Mouse (Mus musculus) heart, embryonic 13.5 days (tissue): ENCODE measurements around the gene Il1rap. TPM values are rescaled to one million over a fixed set of nuclear protein-coding genes. Genes with fewer than 3 reads are reported as not detected.

Experiments used
- ATAC-seq: fragments of 200-750 bp; cut with Nextera tagmentation; 2 replicates; pipeline ENCODE4 v1.8.0; 2017; ENCODE audit warnings: moderate TSS enrichment; ENCODE audit not compliant: insufficient number of reproducible peaks, low FRiP score, low TSS enrichment; ENCODE audit errors: extremely low read depth
- H3K27ac ChIP-seq: fragments of 300-500 bp; sonication (generic); replicated peaks from 2 replicates; pipeline ENCODE4 v1.5.1; 2015; ENCODE audit warnings: moderate library complexity, mild to moderate bottlenecking, inconsistent platforms
- H3K27me3 ChIP-seq: fragments of 300-500 bp; sonication (generic); replicated peaks from 2 replicates; pipeline ENCODE4 v1.6.1; 2015; ENCODE audit warnings: mild to moderate bottlenecking, inconsistent platforms
- H3K36me3 ChIP-seq: fragments of 300-500 bp; sonication (generic); 2 replicates; pipeline ENCODE4 v1.6.1; 2015; ENCODE audit warnings: mild to moderate bottlenecking, inconsistent platforms
- H3K4me1 ChIP-seq: fragments of 300-500 bp; sonication (generic); 2 replicates; pipeline ENCODE4 v1.6.1; 2015; ENCODE audit warnings: inconsistent platforms
- H3K4me2 ChIP-seq: fragments of 300-500 bp; sonication (generic); 2 replicates; pipeline ENCODE4 v1.6.1; 2015; ENCODE audit warnings: inconsistent platforms, mild to moderate bottlenecking, moderate library complexity
- H3K4me3 ChIP-seq: fragments of 300-500 bp; sonication (generic); 2 replicates; pipeline ENCODE4 v1.5.1; 2015; ENCODE audit warnings: moderate library complexity, mild to moderate bottlenecking, inconsistent platforms
- H3K9ac ChIP-seq: fragments of 300-500 bp; sonication (generic); 2 replicates; pipeline ENCODE4 v1.6.1; 2015; ENCODE audit warnings: inconsistent platforms, mild to moderate bottlenecking, moderate library complexity
- H3K9me3 ChIP-seq: fragments of 300-500 bp; sonication (generic); 2 replicates; pipeline ENCODE4 v1.6.1; 2016; ENCODE audit warnings: inconsistent platforms
- WGBS: fragments of 180-500 bp; shearing (Covaris S2); methylation state at CpG from one replicate; pipeline ENCODE4 v1.1.7; 2015; ENCODE audit warnings: mixed read lengths; 5-methylcytosine and 5-hydroxymethylcytosine counted together
- polyA plus RNA-seq: library from polyadenylated mRNA; unstranded; fragments of >200 nt; fragmentation: Nextera tagmentation; extraction: Ambion mirVana; gene quantifications from 2 replicates; pipeline ENCODE4 v1.2.1, GENCODE M21; 2015

The Il1rap gene
- polyA plus RNA-seq, 1 experiment from 2014 or later: 5.6 TPM

- Histone ChIP-seq H3K4me3 (no peak overlapping the region), H3K27me3 (no peaks in the 10 kb centered on the region), H3K27ac (no peak overlapping the region), H3K36me3 (no peaks in the 10 kb centered on the region), H3K4me2 (no peak overlapping the region), H3K4me1 (no peaks in the 10 kb centered on the region), H3K9me3 (no peaks in the 10 kb centered on the region), H3K9ac (no peak overlapping the region)
- ATAC-seq: no peak
- 59% methylated on average over 11 of the region's 11 CpGs for WGBS
These were observed 109.8 kb downstream of the Il1rap start for GRCm38 (mm10) chr16:26691294-26691693.

- Histone ChIP-seq H3K27me3 (no peaks in the 10 kb centered on the region), H3K9ac (no peak overlapping the region), H3K4me1 (no peaks in the 10 kb centered on the region), H3K27ac (no peak overlapping the region), H3K4me2 (no peak overlapping the region), H3K9me3 (no peaks in the 10 kb centered on the region), H3K4me3 (no peak overlapping the region), H3K36me3 (no peaks in the 10 kb centered on the region)
- ATAC-seq: no peak
- WGBS: 71% methylated on average over 4 of the region's 4 CpGs
These were observed 116.6 kb downstream of the Il1rap start for GRCm38 (mm10) chr16:26698076-26698475.

- no peak overlapping the region for H3K9ac ChIP-seq
- H3K9me3 ChIP-seq: no peaks in the 10 kb centered on the region
- no peak overlapping the region for H3K4me2 ChIP-seq
- no peaks in the 10 kb centered on the region for H3K4me1 ChIP-seq
- H3K27ac ChIP-seq: no peak overlapping the region
- ATAC-seq: no peak
- WGBS: 64% methylated on average over 8 of the region's 8 CpGs
- H3K36me3 ChIP-seq: no peaks in the 10 kb centered on the region
- H3K27me3 ChIP-seq: no peaks in the 10 kb centered on the region
- no peak overlapping the region for H3K4me3 ChIP-seq
These were observed 119.1 kb downstream of the Il1rap start for GRCm38 (mm10) chr16:26700440-26701103.

- Histone ChIP-seq H3K27ac (no peak overlapping the region), H3K4me1 (no peaks in the 10 kb centered on the region), H3K4me3 (no peak overlapping the region), H3K4me2 (no peak overlapping the region), H3K9ac (no peak overlapping the region), H3K36me3 (no peaks in the 10 kb centered on the region), H3K27me3 (no peaks in the 10 kb centered on the region), H3K9me3 (no peaks in the 10 kb centered on the region)
- ATAC-seq: no peak
- WGBS: 70% methylated on average over 6 of the region's 6 CpGs
These were observed 124.3 kb downstream of the Il1rap start for GRCm38 (mm10) chr16:26705658-26706371.

GRCm38 (mm10) chr16:26706503-26706902 is 125.0 kb downstream of the Il1rap start:
- Histone ChIP-seq H3K9me3 (no peaks in the 10 kb centered on the region), H3K4me1 (no peaks in the 10 kb centered on the region), H3K4me2 (no peak overlapping the region), H3K9ac (no peak overlapping the region), H3K27me3 (no peaks in the 10 kb centered on the region), H3K27ac (no peak overlapping the region), H3K4me3 (no peak overlapping the region), H3K36me3 (no peaks in the 10 kb centered on the region)
- ATAC-seq: no peak
- 50% methylated on average over 2 of the region's 2 CpGs for WGBS

- 90% methylated on average over 3 of the region's 3 CpGs for WGBS
- Histone ChIP-seq H3K4me3 (no peak overlapping the region), H3K27me3 (no peaks in the 10 kb centered on the region), H3K27ac (no peak overlapping the region), H3K4me2 (no peak overlapping the region), H3K9ac (no peak overlapping the region), H3K9me3 (no peaks in the 10 kb centered on the region), H3K36me3 (no peaks in the 10 kb centered on the region), H3K4me1 (no peaks in the 10 kb centered on the region)
- no peak for ATAC-seq
These were observed 129.4 kb downstream of the Il1rap start for GRCm38 (mm10) chr16:26710922-26711321.

GRCm38 (mm10) chr16:26713538-26714316 is 132.2 kb downstream of the Il1rap start:
- H3K4me3 ChIP-seq: no peak overlapping the region

GRCm38 (mm10) chr16:26722464-26722863 is 141.0 kb downstream of the Il1rap start:
- Histone ChIP-seq H3K4me3 (no peak overlapping the region), H3K9ac (no peak overlapping the region), H3K9me3 (no peaks in the 10 kb centered on the region), H3K36me3 (no peaks in the 10 kb centered on the region), H3K4me1 (0 out of 2 replicates have a peak, but pooled peaks cover 5% of the 10 kb centered on the region), H3K27me3 (no peaks in the 10 kb centered on the region), H3K4me2 (no peak overlapping the region), H3K27ac (no peak overlapping the region)
- WGBS: 70% methylated on average over 11 of the region's 11 CpGs
- ATAC-seq: no peak

More at GRCm38 (mm10) chr16:26713538-26714316, 132.2 kb downstream of the Il1rap start:
- no peak overlapping the region for H3K4me2 ChIP-seq
- no peak for ATAC-seq
- no peaks in the 10 kb centered on the region for H3K27me3 ChIP-seq
- no peak overlapping the region for H3K9ac ChIP-seq
- no peaks in the 10 kb centered on the region for H3K9me3 ChIP-seq
- no peaks in the 10 kb centered on the region for H3K36me3 ChIP-seq
- H3K4me1 ChIP-seq: no peaks in the 10 kb centered on the region
- no peak overlapping the region for H3K27ac ChIP-seq
- WGBS: 74% methylated on average over 5 of the region's 5 CpGs

GRCm38 (mm10) chr16:26723952-26724747 is 142.6 kb downstream of the Il1rap start:
- no peaks in the 10 kb centered on the region for H3K27me3 ChIP-seq
- no peak overlapping the region for H3K27ac ChIP-seq
- ATAC-seq: no peak
- 58% methylated on average over 5 of the region's 5 CpGs for WGBS
- H3K36me3 ChIP-seq: no peaks in the 10 kb centered on the region
- 0 out of 2 replicates have a peak, but pooled peaks cover 5% of the 10 kb centered on the region for H3K4me1 ChIP-seq
- no peak overlapping the region for H3K4me2 ChIP-seq
- no peak overlapping the region for H3K9ac ChIP-seq
- H3K9me3 ChIP-seq: no peaks in the 10 kb centered on the region
- H3K4me3 ChIP-seq: no peak overlapping the region

- no peaks in the 10 kb centered on the region for H3K27me3 ChIP-seq
- H3K36me3 ChIP-seq: no peaks in the 10 kb centered on the region
- H3K9me3 ChIP-seq: no peaks in the 10 kb centered on the region
- no peak for ATAC-seq
- H3K9ac ChIP-seq: no peak overlapping the region
- 0 out of 2 replicates have a peak, but pooled peaks cover 5% of the 10 kb centered on the region for H3K4me1 ChIP-seq
- H3K4me3 ChIP-seq: no peak overlapping the region
- H3K27ac ChIP-seq: no peak overlapping the region
- 56% methylated on average over 3 of the region's 3 CpGs for WGBS
- no peak overlapping the region for H3K4me2 ChIP-seq
These were observed 146.6 kb downstream of the Il1rap start for GRCm38 (mm10) chr16:26728139-26728538.

GRCm38 (mm10) chr16:26730941-26731340 is 149.4 kb downstream of the Il1rap start:
- Histone ChIP-seq H3K4me3 (no peak overlapping the region), H3K27ac (no peak overlapping the region), H3K4me2 (no peak overlapping the region), H3K4me1 (no peaks in the 10 kb centered on the region), H3K9me3 (no peaks in the 10 kb centered on the region), H3K27me3 (no peaks in the 10 kb centered on the region), H3K36me3 (no peaks in the 10 kb centered on the region), H3K9ac (no peak overlapping the region)
- ATAC-seq: no peak
- WGBS: 86% methylated on average over 1 of the region's 1 CpGs
